Mouse (Mus musculus): ENCODE results near the gene Rps3. TPM values are rescaled to one million over a fixed set of nuclear protein-coding genes. Genes with fewer than 3 reads are reported as not detected.

The Rps3 gene
- polyA plus RNA-seq (2015; fragmentation: Illumina TruSeq; extraction: RNeasy Lipid Tissue Mini Kit (QIAGEN cat#74804); ENCODE audit: insufficient read depth, low read depth, low replicate concordance): 267 TPM

GRCm38 (mm10) chr7:99483271-99483923 is at the start of gene Rps3:
TSS of gene Rps3 (minus strand) at chr7:99483738.

DNA sequence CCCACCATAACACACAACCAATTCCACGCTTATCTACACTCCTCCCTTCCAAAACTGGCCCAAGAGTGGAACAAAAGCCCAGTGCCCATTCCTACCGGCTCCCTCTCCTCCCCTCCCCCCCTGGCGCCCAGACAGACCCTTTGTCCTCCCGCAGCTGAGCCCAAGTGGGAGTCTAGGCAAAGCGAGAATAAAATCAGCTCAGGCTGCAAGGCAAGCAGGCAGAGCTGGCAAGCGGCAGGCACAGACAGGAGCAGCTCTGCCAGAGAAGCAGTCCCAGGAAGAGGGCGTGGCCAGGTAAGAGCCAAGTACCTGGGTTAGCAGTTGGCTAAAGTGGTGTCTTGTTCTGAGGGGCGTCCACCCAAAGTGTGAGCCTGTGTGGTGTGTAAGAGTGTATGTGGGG is 17.7 kb downstream of the Rps3 start, which contains the start of gene Klhl35:
Gene Klhl35, plus strand, starts transcription at position 194 of the 400 bp plus-strand sequence.

Other genes with a start within 250 kb of the Rps3 start
- gene Mogat2, start 245.1 kb downstream of the Rps3 start, polyA plus RNA-seq (2015; fragmentation: Illumina TruSeq; extraction: RNeasy Lipid Tissue Mini Kit (QIAGEN cat#74804); ENCODE audit: insufficient read depth, low read depth, low replicate concordance): not detected
- gene Map6, start 216.3 kb downstream of the Rps3 start, polyA plus RNA-seq (2015; fragmentation: Illumina TruSeq; extraction: RNeasy Lipid Tissue Mini Kit (QIAGEN cat#74804); ENCODE audit: insufficient read depth, low read depth, low replicate concordance): 3.8 TPM
- gene Serpinh1, start 130.5 kb downstream of the Rps3 start, polyA plus RNA-seq (2015; fragmentation: Illumina TruSeq; extraction: RNeasy Lipid Tissue Mini Kit (QIAGEN cat#74804); ENCODE audit: insufficient read depth, low read depth, low replicate concordance): 67.3 TPM
- gene Gdpd5, start 102.3 kb downstream of the Rps3 start, polyA plus RNA-seq (2015; fragmentation: Illumina TruSeq; extraction: RNeasy Lipid Tissue Mini Kit (QIAGEN cat#74804); ENCODE audit: insufficient read depth, low read depth, low replicate concordance): 9.1 TPM
- 0.48 TPM for gene Klhl35, start 17.7 kb downstream of the Rps3 start, polyA plus RNA-seq (2015; fragmentation: Illumina TruSeq; extraction: RNeasy Lipid Tissue Mini Kit (QIAGEN cat#74804); ENCODE audit: insufficient read depth, low read depth, low replicate concordance)
- gene Arrb1, start 51.7 kb upstream of the Rps3 start, polyA plus RNA-seq (2015; fragmentation: Illumina TruSeq; extraction: RNeasy Lipid Tissue Mini Kit (QIAGEN cat#74804); ENCODE audit: insufficient read depth, low read depth, low replicate concordance): 8.9 TPM
- 2.0 TPM for gene Tpbgl, start 143.4 kb upstream of the Rps3 start, polyA plus RNA-seq (2015; fragmentation: Illumina TruSeq; extraction: RNeasy Lipid Tissue Mini Kit (QIAGEN cat#74804); ENCODE audit: insufficient read depth, low read depth, low replicate concordance)
- gene Slco2b1, start 227.6 kb upstream of the Rps3 start, polyA plus RNA-seq (2015; fragmentation: Illumina TruSeq; extraction: RNeasy Lipid Tissue Mini Kit (QIAGEN cat#74804); ENCODE audit: insufficient read depth, low read depth, low replicate concordance): 9.9 TPM
- not detected for gene Olfr520, start 246.5 kb upstream of the Rps3 start, polyA plus RNA-seq (2015; fragmentation: Illumina TruSeq; extraction: RNeasy Lipid Tissue Mini Kit (QIAGEN cat#74804); ENCODE audit: insufficient read depth, low read depth, low replicate concordance)